Mouse (Mus musculus): ENCODE measurements around the gene Etv3. TPM values are rescaled to one million over a fixed set of nuclear protein-coding genes. Genes with fewer than 3 reads are reported as not detected.
A peak's percentile ranks its signal among the peaks of the same experiment; 100 is the strongest.

Gene Etv3
- polyA plus RNA-seq, 1 experiment from 2014 or later: 7.3 TPM

GRCm38 (mm10) chr3:87562370-87562769 is 37.2 kb downstream of the Etv3 start:
- H3K4me2 ChIP-seq (ENCODE audit: low read depth, low read length): no peak overlapping the region
- H3K27ac ChIP-seq (ENCODE audit: low read depth, low read length): no peak overlapping the region
- no peaks in the 10 kb centered on the region for H3K9me3 ChIP-seq (ENCODE audit: control insufficient read depth, low read length)
- H3K27me3 ChIP-seq (ENCODE audit: control insufficient read depth, insufficient read depth, low read length): no peaks in the 10 kb centered on the region
- WGBS: 2% methylated on average over 6 of the region's 6 CpGs
- no peak overlapping the region for H3K4me3 ChIP-seq (ENCODE audit: low read depth, low read length)
- ATAC-seq (ENCODE audit: low read depth): no peak
- H3K36me3 ChIP-seq (ENCODE audit: control insufficient read depth, insufficient read depth, low read length): no peaks in the 10 kb centered on the region
- H3K9ac ChIP-seq (replicated peaks; ENCODE audit: low read depth, low read length): no peak overlapping the region
- peaks cover 6% of the 10 kb centered on the region; the same call in 1 of the 2 replicates for H3K4me1 ChIP-seq (ENCODE audit: control insufficient read depth, insufficient read depth, low read length)

DNA sequence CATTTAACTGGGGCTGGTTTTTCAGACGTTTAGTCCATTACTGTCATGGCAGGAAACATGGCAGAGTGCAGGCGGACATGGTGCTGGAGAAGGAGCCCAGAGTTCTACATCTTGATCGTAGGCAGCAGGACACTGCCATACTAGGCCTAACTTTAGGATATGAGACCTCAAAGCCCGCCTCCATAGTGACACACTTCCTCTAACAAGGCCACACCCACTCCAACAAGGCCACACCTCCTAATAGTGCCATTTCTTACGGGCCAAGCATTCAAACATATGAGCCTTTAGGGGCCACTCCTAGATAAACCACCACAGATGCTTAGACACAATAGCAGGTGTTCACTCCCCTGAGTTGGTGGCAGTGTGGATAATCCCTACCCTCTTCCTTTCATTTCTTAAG is 38.3 kb downstream of the Etv3 start:
- Histone ChIP-seq H3K27me3 (ENCODE audit: control insufficient read depth, insufficient read depth, low read length) (no peaks in the 10 kb centered on the region), H3K9me3 (ENCODE audit: control insufficient read depth, low read length) (no peaks in the 10 kb centered on the region), H3K4me3 (ENCODE audit: low read depth, low read length) (no peak overlapping the region), H3K4me1 (ENCODE audit: control insufficient read depth, insufficient read depth, low read length) (peaks cover 6% of the 10 kb centered on the region; the same call in 1 of the 2 replicates), H3K36me3 (ENCODE audit: control insufficient read depth, insufficient read depth, low read length) (no peaks in the 10 kb centered on the region), H3K9ac (replicated peaks; ENCODE audit: low read depth, low read length) (no peak overlapping the region), H3K27ac (ENCODE audit: low read depth, low read length) (no peak overlapping the region), H3K4me2 (ENCODE audit: low read depth, low read length) (no peak overlapping the region)
- WGBS: 85% methylated on average over 5 of the region's 5 CpGs
- no peak for ATAC-seq (ENCODE audit: low read depth)

DNA sequence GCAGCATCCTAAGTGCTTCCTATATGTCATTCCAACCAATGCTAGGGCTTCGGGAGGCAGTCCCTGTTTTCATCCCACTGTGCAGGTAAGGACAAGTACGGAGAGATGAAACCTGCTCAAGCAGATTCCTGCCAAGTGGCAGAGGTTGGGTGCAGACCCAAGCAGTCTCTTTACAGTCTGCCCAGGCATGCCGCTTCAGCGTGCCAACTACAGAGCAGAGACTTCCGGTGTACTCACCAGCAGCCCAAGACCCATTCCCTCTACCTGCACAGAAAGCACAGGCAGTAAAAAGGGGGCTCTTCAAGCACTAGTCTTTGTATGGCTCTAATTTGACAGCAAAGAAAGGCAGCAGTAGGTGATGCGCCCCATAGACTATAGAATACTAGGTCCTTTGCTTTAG is 40.4 kb downstream of the Etv3 start:
- H3K4me3 ChIP-seq (ENCODE audit: low read depth, low read length): peak overlapping the region; percentile 34
- no peaks in the 10 kb centered on the region for H3K36me3 ChIP-seq (ENCODE audit: control insufficient read depth, insufficient read depth, low read length)
- H3K27ac ChIP-seq (ENCODE audit: low read depth, low read length): peak overlapping the region; percentile 95
- H3K9me3 ChIP-seq (ENCODE audit: control insufficient read depth, low read length): no peaks in the 10 kb centered on the region
- ATAC-seq (ENCODE audit: low read depth): peak; percentile 30
- H3K4me1 ChIP-seq (ENCODE audit: control insufficient read depth, insufficient read depth, low read length): peaks cover 6% of the 10 kb centered on the region; the same call in 1 of the 2 replicates
- H3K9ac ChIP-seq (replicated peaks; ENCODE audit: low read depth, low read length): peak overlapping the region; percentile 44
- 73% methylated on average over 6 of the region's 6 CpGs for WGBS
- peak overlapping the region; percentile 57 for H3K4me2 ChIP-seq (ENCODE audit: low read depth, low read length)
- no peaks in the 10 kb centered on the region for H3K27me3 ChIP-seq (ENCODE audit: control insufficient read depth, insufficient read depth, low read length)

GRCm38 (mm10) chr3:87566066-87566465 is 40.9 kb downstream of the Etv3 start:
- Histone ChIP-seq H3K4me2 (ENCODE audit: low read depth, low read length) (peak overlapping the region; percentile 57), H3K27ac (ENCODE audit: low read depth, low read length) (peak overlapping the region; percentile 95), H3K27me3 (ENCODE audit: control insufficient read depth, insufficient read depth, low read length) (no peaks in the 10 kb centered on the region), H3K9me3 (ENCODE audit: control insufficient read depth, low read length) (no peaks in the 10 kb centered on the region), H3K4me1 (ENCODE audit: control insufficient read depth, insufficient read depth, low read length) (peaks cover 6% of the 10 kb centered on the region; the same call in 1 of the 2 replicates), H3K36me3 (ENCODE audit: control insufficient read depth, insufficient read depth, low read length) (no peaks in the 10 kb centered on the region), H3K4me3 (ENCODE audit: low read depth, low read length) (peak overlapping the region; percentile 34), H3K9ac (replicated peaks; ENCODE audit: low read depth, low read length) (peak overlapping the region; percentile 51)
- ATAC-seq (ENCODE audit: low read depth): peak; percentile 100
- WGBS: 1% methylated on average over 4 of the region's 4 CpGs

DNA sequence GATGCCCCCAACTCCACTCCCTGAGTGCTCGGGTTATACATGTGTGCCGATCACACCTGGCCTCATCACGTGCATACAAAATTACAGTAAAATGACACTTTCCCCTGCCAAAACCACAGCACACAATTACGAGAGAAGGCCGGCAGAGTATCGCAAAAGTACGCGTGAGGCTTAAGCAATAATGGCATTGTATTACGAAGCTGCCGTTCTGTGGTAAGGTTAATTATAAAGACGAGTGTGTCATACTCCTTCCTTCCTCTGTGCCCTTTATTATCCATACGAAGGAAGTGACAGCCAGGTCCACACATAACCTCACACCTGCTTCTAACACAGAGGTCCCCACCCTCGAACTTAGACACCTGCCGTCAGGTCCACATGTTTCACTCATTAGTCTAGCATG is 42.3 kb downstream of the Etv3 start:
- Histone ChIP-seq H3K27ac (ENCODE audit: low read depth, low read length) (no peak overlapping the region), H3K4me2 (ENCODE audit: low read depth, low read length) (no peak overlapping the region), H3K9ac (replicated peaks; ENCODE audit: low read depth, low read length) (no peak overlapping the region), H3K36me3 (ENCODE audit: control insufficient read depth, insufficient read depth, low read length) (no peaks in the 10 kb centered on the region), H3K27me3 (ENCODE audit: control insufficient read depth, insufficient read depth, low read length) (no peaks in the 10 kb centered on the region), H3K9me3 (ENCODE audit: control insufficient read depth, low read length) (no peaks in the 10 kb centered on the region), H3K4me3 (ENCODE audit: low read depth, low read length) (no peak overlapping the region), H3K4me1 (ENCODE audit: control insufficient read depth, insufficient read depth, low read length) (peaks cover 6% of the 10 kb centered on the region; the same call in 1 of the 2 replicates)
- 95% methylated on average over 14 of the region's 14 CpGs for WGBS
- no peak for ATAC-seq (ENCODE audit: low read depth)

DNA sequence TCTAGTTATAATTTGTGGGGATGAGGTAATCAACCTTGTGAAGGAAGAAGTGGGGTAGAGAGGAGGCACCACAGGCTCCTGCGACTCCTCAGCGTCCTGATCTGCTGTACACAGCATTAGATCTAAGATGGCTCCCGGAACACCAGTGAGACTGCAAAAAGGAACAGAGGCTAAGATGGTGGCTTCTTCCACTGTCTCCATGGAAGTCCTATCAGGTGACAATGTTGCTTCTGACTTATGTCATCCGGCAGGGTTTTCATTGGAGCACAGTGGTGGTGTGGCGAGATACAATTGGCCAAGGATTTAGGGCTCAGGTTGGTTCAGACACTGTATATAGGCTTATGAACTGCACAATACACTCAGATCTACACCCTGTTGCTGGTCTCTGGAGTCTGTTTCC is 43.5 kb downstream of the Etv3 start:
- WGBS: over 99% methylated on average over 5 of the region's 5 CpGs
- H3K4me3 ChIP-seq (ENCODE audit: low read depth, low read length): no peak overlapping the region
- H3K4me1 ChIP-seq (ENCODE audit: control insufficient read depth, insufficient read depth, low read length): peaks cover 6% of the 10 kb centered on the region; the same call in 1 of the 2 replicates

DNA sequence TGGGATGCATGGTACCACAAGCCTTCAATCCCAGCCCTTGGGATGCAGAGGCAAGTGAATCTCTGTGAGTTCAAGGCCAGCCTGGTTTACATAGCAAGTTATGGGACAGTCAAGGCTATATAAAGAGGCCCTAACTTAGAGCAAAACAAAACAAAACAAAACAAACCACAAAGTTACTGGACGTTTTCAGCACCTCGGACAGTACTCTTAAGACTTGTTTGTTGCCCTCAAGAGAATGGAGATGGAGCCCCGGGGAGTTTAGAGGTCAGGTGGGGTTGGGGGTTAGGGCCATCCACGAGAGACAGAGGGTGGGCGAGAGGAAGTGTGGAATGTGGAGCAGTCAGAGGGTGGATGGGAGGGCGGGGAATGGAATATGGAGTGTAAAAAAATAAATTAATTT is 50.6 kb downstream of the Etv3 start:
- no peak overlapping the region for H3K27ac ChIP-seq (ENCODE audit: low read depth, low read length)
- 33% methylated on average over 6 of the region's 6 CpGs for WGBS
- H3K4me3 ChIP-seq (ENCODE audit: low read depth, low read length): no peak overlapping the region
- H3K4me1 ChIP-seq (ENCODE audit: control insufficient read depth, insufficient read depth, low read length): no peaks in the 10 kb centered on the region
- no peaks in the 10 kb centered on the region for H3K27me3 ChIP-seq (ENCODE audit: control insufficient read depth, insufficient read depth, low read length)
- no peak overlapping the region for H3K4me2 ChIP-seq (ENCODE audit: low read depth, low read length)
- no peaks in the 10 kb centered on the region for H3K9me3 ChIP-seq (ENCODE audit: control insufficient read depth, low read length)
- H3K9ac ChIP-seq (replicated peaks; ENCODE audit: low read depth, low read length): no peak overlapping the region
- no peaks in the 10 kb centered on the region for H3K36me3 ChIP-seq (ENCODE audit: control insufficient read depth, insufficient read depth, low read length)
- no peak for ATAC-seq (ENCODE audit: low read depth)

More for the DNA sequence above, 43.5 kb downstream of the Etv3 start:
- Histone ChIP-seq H3K9ac (replicated peaks; ENCODE audit: low read depth, low read length) (no peak overlapping the region), H3K27me3 (ENCODE audit: control insufficient read depth, insufficient read depth, low read length) (no peaks in the 10 kb centered on the region), H3K27ac (ENCODE audit: low read depth, low read length) (no peak overlapping the region), H3K9me3 (ENCODE audit: control insufficient read depth, low read length) (no peaks in the 10 kb centered on the region), H3K4me2 (ENCODE audit: low read depth, low read length) (no peak overlapping the region), H3K36me3 (ENCODE audit: control insufficient read depth, insufficient read depth, low read length) (no peaks in the 10 kb centered on the region)
- ATAC-seq (ENCODE audit: low read depth): no peak

DNA sequence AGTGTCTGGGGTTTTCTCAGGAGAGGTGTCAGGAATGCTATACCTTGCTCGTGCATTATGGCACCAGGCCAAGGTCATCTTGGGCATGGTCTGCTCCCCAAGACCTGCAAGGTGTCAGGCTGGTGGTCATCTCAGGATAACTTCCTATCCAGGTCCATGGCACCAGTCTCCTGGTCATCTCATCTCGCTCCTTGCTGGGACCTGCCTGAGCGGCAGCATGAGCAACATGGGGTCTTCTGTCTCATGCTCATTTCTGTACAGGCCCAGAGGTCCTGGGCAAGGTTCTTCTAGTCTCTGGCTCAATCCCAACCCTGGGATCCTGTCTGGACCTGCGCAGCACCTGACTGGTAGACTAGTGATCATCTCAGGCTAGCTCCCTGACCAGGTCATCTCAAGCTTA is 57.1 kb downstream of the Etv3 start:
- no peak overlapping the region for H3K4me3 ChIP-seq (ENCODE audit: low read depth, low read length)
- H3K27me3 ChIP-seq (ENCODE audit: control insufficient read depth, insufficient read depth, low read length): no peaks in the 10 kb centered on the region
- no peak overlapping the region for H3K9ac ChIP-seq (replicated peaks; ENCODE audit: low read depth, low read length)
- WGBS: 93% methylated on average over 4 of the region's 4 CpGs
- H3K27ac ChIP-seq (ENCODE audit: low read depth, low read length): no peak overlapping the region
- H3K4me2 ChIP-seq (ENCODE audit: low read depth, low read length): no peak overlapping the region
- H3K36me3 ChIP-seq (ENCODE audit: control insufficient read depth, insufficient read depth, low read length): no peaks in the 10 kb centered on the region
- H3K9me3 ChIP-seq (ENCODE audit: control insufficient read depth, low read length): no peaks in the 10 kb centered on the region
- no peaks in the 10 kb centered on the region for H3K4me1 ChIP-seq (ENCODE audit: control insufficient read depth, insufficient read depth, low read length)
- ATAC-seq (ENCODE audit: low read depth): no peak

Measured in neural tube, embryonic 14.5 days (tissue).